Mouse (Mus musculus): ENCODE data around the gene Havcr2.
A peak's percentile ranks its signal among the peaks of the same experiment; 100 is the strongest.

The Havcr2 gene

DNA sequence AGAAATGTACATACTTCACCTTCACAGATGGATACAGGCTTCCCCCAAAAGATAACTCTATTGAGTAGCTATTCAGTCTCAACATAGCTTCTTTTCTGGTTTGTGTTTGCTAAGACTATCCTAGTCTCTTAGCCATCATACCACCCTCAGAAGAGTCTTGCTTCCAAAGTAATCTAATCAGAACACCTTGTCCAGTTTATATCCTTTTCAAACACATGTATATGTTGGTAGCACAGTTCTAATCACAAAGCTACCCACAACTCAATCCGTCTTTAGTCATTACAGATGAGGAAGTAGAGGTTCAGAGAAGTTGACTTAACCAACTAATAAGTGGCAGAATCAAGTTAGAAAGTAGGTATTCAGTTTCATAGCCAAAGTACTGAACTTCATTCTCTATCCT is 13.0 kb upstream of the Havcr2 start:
- H3K27me3 ChIP-seq (ENCODE audit: control insufficient read depth, insufficient read depth, low read length, poor library complexity, severe bottlenecking) = no peaks in the 10 kb centered on the region
- DNase-seq (ENCODE audit: low read depth, low spot score) = no peak
- peaks cover 6% of the 10 kb centered on the region; the same call in 1 of the 2 replicates for H3K36me3 ChIP-seq (ENCODE audit: control insufficient read depth, insufficient read depth, low read length, poor library complexity, severe bottlenecking)

DNA sequence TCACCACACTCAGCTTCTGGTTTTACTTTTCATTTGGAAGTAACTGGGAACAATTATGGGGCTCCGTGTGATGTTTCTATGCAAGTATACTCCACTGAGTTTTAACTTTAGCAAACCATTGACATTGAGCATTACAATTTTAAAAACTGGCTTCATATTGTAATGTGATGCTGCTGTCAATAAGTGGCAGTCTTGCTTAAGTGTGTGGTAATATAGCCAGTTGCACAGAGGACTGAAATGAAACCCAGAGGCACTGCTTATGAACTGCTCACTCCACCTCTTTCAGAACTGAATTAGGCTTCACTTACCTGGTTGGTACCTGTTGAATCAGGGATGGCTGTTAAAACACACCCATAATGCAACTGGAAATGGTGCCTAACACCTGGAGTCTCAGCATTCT is 11.6 kb upstream of the Havcr2 start:
- H3K36me3 ChIP-seq (ENCODE audit: control insufficient read depth, insufficient read depth, low read length, poor library complexity, severe bottlenecking) = peaks cover 6% of the 10 kb centered on the region; the same call in 1 of the 2 replicates
- H3K27me3 ChIP-seq (ENCODE audit: control insufficient read depth, insufficient read depth, low read length, poor library complexity, severe bottlenecking) = no peaks in the 10 kb centered on the region
- DNase-seq (ENCODE audit: low read depth, low spot score) = peak; percentile 56

DNA sequence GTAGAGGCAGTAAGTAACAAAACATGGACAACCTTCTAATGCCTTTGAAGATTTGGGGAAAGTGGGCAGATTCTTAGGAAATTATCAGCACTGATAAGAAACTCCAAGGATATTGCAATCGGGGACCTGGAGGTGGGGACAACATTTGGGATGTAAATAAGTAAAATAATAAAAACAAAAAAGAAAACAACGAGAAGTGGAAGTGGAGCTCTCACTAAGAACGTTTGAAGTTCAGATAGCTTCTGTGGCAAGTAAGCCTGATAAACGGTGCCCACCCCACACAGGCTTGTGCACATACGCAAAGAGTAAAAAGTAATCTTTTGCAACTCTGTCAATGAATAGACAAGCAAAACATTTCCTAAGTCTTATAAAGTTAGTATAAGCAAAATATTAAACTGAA is 10.8 kb upstream of the Havcr2 start:
- Histone ChIP-seq H3K27me3 (ENCODE audit: control insufficient read depth, insufficient read depth, low read length, poor library complexity, severe bottlenecking) (no peaks in the 10 kb centered on the region), H3K36me3 (ENCODE audit: control insufficient read depth, insufficient read depth, low read length, poor library complexity, severe bottlenecking) (peaks cover 6% of the 10 kb centered on the region; the same call in 1 of the 2 replicates)
- DNase-seq (ENCODE audit: low read depth, low spot score) = no peak

DNA sequence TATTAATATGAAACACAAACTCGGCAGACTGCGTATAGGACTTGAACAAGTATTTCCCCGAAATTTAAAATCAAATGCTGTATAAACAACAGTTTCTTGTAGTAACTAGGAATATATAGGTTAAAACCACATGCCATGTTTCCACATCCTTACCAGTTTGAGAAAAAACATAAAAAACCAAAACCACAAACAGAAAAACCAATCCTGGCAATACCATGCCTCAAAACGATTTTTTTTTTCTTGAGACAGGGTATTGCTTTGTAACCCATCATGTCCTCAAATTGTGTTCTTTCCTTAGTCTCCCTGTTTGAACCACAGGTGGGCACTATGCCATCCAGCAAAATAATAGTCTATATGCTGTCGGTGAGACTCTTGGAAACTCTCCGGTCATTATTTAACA is 8.6 kb upstream of the Havcr2 start:
- DNase-seq (ENCODE audit: low read depth, low spot score) = no peak
- Histone ChIP-seq H3K27me3 (ENCODE audit: control insufficient read depth, insufficient read depth, low read length, poor library complexity, severe bottlenecking) (no peaks in the 10 kb centered on the region), H3K36me3 (ENCODE audit: control insufficient read depth, insufficient read depth, low read length, poor library complexity, severe bottlenecking) (no peaks in the 10 kb centered on the region)

DNA sequence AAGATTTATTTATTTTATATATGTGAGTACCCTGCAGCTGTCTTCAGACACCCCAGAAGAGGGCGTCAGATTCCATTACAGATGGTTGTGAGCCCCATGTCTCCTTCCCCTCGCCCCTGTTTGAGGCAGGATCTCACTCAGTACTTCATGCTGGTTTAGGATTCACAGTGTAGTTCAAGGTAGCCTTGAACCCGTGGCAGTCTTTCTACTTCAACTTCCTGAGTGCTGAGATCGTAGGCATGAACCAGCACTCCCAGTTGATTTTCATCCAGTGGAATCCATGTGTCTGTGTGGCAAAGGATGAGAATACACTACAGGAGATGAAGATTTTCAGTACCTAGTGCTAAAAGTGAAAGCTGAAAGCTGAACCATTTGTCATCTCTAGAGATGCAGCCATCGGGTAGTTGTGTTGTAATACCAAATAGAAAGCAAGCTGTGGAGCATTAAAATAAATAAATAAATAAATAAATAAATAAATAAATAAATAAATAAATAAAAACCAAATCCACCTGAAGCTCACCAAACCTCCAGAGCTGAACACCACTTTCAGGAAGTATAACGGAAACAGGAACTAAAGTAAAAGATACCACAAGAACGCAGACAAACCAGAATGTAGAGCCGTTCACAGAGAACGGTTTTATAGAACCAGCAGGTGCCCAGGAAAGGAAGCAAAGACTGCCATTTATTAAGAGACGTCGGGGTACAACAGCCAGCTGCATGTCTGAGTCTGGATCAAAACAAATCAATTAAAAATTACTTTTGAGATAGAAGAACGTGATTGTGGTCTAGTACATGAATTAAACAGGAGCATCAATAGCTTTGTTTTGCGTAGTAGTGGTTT is 6.9 kb upstream of the Havcr2 start:
- H3K27me3 ChIP-seq (ENCODE audit: control insufficient read depth, insufficient read depth, low read length, poor library complexity, severe bottlenecking) = no peaks in the 10 kb centered on the region
- DNase-seq (ENCODE audit: low read depth, low spot score) = peak; percentile 68
- H3K36me3 ChIP-seq (ENCODE audit: control insufficient read depth, insufficient read depth, low read length, poor library complexity, severe bottlenecking) = no peaks in the 10 kb centered on the region

DNA sequence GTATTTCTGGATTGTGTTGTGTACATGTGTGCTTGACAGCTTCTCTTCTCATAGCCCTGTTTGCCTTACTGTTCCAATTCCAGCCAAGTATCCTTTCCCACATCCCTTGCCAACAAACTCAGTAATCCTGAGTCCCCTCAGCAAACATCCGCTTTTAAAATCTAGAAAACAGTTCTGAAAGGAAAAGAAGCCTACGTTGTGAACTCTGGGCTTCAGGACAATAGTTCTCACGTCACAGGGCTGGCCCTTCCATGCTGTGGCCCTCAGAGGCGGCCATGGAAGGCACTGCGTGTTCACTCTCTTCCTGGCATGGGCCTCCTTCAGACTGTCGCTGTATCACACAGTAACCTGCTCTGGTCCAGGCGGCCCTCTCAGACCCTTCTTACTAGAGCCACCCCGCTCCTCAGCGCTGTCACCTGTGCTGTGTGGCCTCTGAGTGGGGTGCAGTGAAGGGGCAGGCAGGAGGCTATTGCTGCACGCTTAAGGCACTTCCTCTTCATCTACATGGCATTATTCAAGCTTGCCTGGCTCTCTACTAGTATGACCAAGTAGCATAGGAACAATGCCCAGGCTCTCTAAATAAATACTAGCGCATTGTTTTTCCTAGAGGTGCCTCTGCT is 5.2 kb upstream of the Havcr2 start:
- H3K27me3 ChIP-seq (ENCODE audit: control insufficient read depth, insufficient read depth, low read length, poor library complexity, severe bottlenecking) = no peaks in the 10 kb centered on the region
- no peaks in the 10 kb centered on the region for H3K36me3 ChIP-seq (ENCODE audit: control insufficient read depth, insufficient read depth, low read length, poor library complexity, severe bottlenecking)
- peak; percentile 44 for DNase-seq (ENCODE audit: low read depth, low spot score)

DNA sequence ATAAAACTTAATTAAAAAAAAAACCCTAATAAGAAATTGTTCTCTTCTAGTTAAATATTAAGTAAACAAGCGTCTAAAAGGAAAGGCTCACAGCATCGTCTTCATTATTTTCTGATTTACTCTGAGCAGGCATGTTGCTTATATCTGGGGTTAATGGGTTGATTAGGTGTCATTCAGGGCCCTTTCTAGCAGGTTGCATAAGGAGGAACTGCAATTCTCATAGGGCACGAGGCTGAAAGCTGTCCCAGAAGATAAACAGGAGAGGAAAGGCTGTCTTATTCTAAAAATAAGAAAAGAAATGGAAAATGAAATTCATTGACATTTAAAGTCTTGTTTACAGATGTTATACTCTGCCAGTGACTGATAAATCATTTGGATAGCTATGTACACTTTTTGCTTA is 5.2 kb downstream of the Havcr2 start:
- no peak for DNase-seq (ENCODE audit: low read depth, low spot score)
- no peaks in the 10 kb centered on the region for H3K36me3 ChIP-seq (ENCODE audit: control insufficient read depth, insufficient read depth, low read length, poor library complexity, severe bottlenecking)

DNA sequence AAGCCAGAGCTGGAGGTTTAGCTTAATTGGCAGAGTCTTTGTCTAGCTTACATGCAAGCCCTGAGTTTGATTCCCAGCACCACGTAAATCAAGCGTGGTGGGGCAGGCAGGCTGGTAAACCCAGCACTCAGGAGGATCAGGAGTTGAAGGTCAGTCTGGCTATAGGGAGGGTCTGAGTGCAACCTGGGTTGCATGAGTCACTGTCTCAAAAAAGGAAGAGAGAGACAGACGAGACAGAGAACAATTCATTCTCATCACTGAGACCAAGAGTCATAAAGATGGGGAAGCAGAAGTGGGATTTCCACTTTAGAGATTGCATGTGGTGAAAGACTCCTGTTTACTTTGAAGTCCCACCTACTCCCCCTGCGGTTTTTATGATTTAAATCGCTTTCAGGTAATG is 6.6 kb downstream of the Havcr2 start:
- Histone ChIP-seq H3K27me3 (ENCODE audit: control insufficient read depth, insufficient read depth, low read length, poor library complexity, severe bottlenecking) (no peaks in the 10 kb centered on the region), H3K36me3 (ENCODE audit: control insufficient read depth, insufficient read depth, low read length, poor library complexity, severe bottlenecking) (no peaks in the 10 kb centered on the region)
- DNase-seq (ENCODE audit: low read depth, low spot score) = peak; percentile 25

More for the DNA sequence above, 5.2 kb downstream of the Havcr2 start:
- H3K27me3 ChIP-seq (ENCODE audit: control insufficient read depth, insufficient read depth, low read length, poor library complexity, severe bottlenecking) = no peaks in the 10 kb centered on the region

DNA sequence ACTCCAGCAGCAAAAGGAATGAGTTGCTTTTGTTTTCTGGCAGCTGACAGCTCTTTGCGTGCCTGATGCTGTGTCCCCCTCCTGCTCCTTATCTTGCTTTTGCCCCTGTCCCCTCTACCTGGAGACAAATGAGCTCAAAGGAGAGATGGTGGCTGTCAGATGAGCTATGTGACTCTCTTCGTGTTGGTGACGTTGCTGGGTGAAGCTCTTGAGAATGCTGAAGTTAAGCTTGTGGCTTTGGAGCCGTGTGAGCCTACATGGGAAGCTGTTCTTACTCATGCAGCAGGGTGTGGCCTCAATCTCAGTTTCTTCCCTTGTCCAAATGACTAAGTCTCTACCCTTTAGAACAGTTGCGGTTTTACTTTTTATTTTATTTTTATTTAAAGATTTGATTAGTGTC is 7.2 kb downstream of the Havcr2 start:
- DNase-seq (ENCODE audit: low read depth, low spot score) = peak; percentile 23
- H3K27me3 ChIP-seq (ENCODE audit: control insufficient read depth, insufficient read depth, low read length, poor library complexity, severe bottlenecking) = no peaks in the 10 kb centered on the region

DNA sequence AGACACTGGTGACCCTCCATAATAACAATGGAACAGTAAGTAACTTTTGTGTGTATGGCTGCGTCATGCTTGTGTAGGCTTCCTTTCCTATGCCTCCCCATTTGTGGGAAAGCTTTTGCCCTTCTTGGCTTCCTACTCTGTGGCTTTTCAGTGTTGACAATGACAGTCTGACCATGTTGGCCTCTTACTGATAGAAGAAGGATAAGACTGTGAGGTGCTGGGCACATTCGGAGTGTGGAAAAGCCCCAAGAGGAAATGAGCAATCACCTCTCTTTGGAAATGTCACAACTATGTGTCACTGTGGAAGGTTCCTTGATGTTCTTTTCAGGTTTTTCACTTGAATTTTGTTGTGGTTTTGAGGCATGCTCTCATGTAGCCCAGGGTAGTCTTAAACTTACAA is 12.1 kb downstream of the Havcr2 start:
- Histone ChIP-seq H3K36me3 (ENCODE audit: control insufficient read depth, insufficient read depth, low read length, poor library complexity, severe bottlenecking) (no peaks in the 10 kb centered on the region), H3K27me3 (ENCODE audit: control insufficient read depth, insufficient read depth, low read length, poor library complexity, severe bottlenecking) (no peaks in the 10 kb centered on the region)
- no peak for DNase-seq (ENCODE audit: low read depth, low spot score)

More for the DNA sequence above, 7.2 kb downstream of the Havcr2 start:
- no peaks in the 10 kb centered on the region for H3K36me3 ChIP-seq (ENCODE audit: control insufficient read depth, insufficient read depth, low read length, poor library complexity, severe bottlenecking)

DNA sequence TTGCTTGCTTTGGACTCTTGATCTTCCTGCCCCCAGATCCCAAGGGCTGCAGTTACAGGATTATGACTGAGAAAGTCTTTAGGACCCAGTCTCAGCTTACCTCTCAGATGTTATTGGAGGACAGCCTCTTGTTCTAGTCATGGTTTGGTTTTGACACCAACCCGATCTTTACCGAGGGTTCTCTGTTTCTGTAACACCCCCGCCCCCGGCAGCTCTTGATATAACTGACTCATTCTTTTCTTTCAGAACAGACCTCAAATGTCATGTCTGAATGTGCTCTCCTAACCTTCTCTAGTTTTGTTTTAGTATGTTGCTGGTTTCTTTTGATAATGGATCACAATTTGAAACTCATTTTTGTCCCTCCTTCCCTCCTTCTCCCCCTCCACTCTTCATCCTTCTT is 19.5 kb downstream of the Havcr2 start:
- DNase-seq (ENCODE audit: low read depth, low spot score) = no peak
- Histone ChIP-seq H3K36me3 (ENCODE audit: control insufficient read depth, insufficient read depth, low read length, poor library complexity, severe bottlenecking) (no peaks in the 10 kb centered on the region), H3K27me3 (ENCODE audit: control insufficient read depth, insufficient read depth, low read length, poor library complexity, severe bottlenecking) (no peaks in the 10 kb centered on the region)

DNA sequence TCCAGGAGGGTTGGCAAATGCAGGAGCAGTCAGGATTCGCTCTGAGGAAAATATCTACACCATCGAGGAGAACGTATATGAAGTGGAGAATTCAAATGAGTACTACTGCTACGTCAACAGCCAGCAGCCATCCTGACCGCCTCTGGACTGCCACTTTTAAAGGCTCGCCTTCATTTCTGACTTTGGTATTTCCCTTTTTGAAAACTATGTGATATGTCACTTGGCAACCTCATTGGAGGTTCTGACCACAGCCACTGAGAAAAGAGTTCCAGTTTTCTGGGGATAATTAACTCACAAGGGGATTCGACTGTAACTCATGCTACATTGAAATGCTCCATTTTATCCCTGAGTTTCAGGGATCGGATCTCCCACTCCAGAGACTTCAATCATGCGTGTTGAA is 24.6 kb downstream of the Havcr2 start:
- DNase-seq (ENCODE audit: low read depth, low spot score) = no peak
- H3K36me3 ChIP-seq (ENCODE audit: control insufficient read depth, insufficient read depth, low read length, poor library complexity, severe bottlenecking) = no peaks in the 10 kb centered on the region
- no peaks in the 10 kb centered on the region for H3K27me3 ChIP-seq (ENCODE audit: control insufficient read depth, insufficient read depth, low read length, poor library complexity, severe bottlenecking)

DNA sequence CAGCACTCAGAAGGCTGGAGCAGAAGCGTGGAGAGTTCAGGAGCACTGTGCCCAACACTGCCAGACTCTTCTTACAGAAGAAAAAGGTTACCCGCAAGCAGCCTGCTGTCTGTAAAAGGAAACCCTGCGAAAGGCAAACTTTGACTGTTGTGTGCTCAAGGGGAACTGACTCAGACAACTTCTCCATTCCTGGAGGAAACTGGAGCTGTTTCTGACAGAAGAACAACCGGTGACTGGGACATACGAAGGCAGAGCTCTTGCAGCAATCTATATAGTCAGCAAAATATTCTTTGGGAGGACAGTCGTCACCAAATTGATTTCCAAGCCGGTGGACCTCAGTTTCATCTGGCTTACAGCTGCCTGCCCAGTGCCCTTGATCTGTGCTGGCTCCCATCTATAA is 25.8 kb downstream of the Havcr2 start:
- DNase-seq (ENCODE audit: low read depth, low spot score) = peak; percentile 31

DNA sequence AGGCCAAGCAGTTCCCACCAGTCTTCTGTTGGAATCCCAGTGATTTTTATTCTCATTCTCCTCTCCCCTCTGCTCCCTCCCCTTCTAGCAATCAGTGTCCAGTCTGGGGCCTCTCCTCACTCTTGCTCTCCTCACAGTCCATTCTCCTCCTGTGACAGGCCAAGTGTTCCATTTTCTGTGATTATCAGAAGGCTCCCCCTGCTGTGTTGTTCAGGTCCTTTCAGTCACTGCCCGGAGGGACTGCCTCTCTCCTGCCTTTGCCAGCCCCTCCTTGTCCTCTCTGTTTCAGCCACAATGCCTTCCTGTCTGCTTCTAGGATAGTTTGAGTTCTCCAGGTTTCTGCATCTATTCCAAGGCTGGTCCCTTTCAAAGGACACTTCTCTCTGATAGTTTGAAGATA is 33.5 kb downstream of the Havcr2 start:
- Histone ChIP-seq H3K36me3 (ENCODE audit: control insufficient read depth, insufficient read depth, low read length, poor library complexity, severe bottlenecking) (no peaks in the 10 kb centered on the region), H3K27me3 (ENCODE audit: control insufficient read depth, insufficient read depth, low read length, poor library complexity, severe bottlenecking) (no peaks in the 10 kb centered on the region)
- DNase-seq (ENCODE audit: low read depth, low spot score) = peak; percentile 8

More for the DNA sequence above, 25.8 kb downstream of the Havcr2 start:
- Histone ChIP-seq H3K27me3 (ENCODE audit: control insufficient read depth, insufficient read depth, low read length, poor library complexity, severe bottlenecking) (no peaks in the 10 kb centered on the region), H3K36me3 (ENCODE audit: control insufficient read depth, insufficient read depth, low read length, poor library complexity, severe bottlenecking) (no peaks in the 10 kb centered on the region)

DNA sequence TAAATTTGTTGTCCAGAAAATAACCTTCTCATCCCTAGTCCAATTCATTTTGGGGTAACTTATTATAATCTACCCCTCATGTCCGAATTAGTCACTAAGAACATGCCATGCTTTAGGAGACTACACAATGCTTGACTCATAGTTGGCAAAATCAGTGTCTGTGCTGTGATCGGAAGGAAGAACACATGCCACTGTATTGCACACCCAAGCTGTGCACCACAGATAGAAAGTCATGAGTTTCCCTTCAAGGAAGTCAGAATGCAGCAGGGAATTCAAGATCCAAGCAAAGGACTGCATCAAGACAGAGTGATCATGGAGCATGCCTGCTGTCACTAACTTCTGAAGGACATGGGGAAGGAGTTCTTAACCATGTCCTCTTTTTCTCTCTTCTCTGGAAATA is 33.9 kb downstream of the Havcr2 start:
- DNase-seq (ENCODE audit: low read depth, low spot score) = no peak
- no peaks in the 10 kb centered on the region for H3K36me3 ChIP-seq (ENCODE audit: control insufficient read depth, insufficient read depth, low read length, poor library complexity, severe bottlenecking)
- no peaks in the 10 kb centered on the region for H3K27me3 ChIP-seq (ENCODE audit: control insufficient read depth, insufficient read depth, low read length, poor library complexity, severe bottlenecking)
